Comparison of ENCODE assay signal across 8 mouse cellular contexts in the genomic region with DNA sequence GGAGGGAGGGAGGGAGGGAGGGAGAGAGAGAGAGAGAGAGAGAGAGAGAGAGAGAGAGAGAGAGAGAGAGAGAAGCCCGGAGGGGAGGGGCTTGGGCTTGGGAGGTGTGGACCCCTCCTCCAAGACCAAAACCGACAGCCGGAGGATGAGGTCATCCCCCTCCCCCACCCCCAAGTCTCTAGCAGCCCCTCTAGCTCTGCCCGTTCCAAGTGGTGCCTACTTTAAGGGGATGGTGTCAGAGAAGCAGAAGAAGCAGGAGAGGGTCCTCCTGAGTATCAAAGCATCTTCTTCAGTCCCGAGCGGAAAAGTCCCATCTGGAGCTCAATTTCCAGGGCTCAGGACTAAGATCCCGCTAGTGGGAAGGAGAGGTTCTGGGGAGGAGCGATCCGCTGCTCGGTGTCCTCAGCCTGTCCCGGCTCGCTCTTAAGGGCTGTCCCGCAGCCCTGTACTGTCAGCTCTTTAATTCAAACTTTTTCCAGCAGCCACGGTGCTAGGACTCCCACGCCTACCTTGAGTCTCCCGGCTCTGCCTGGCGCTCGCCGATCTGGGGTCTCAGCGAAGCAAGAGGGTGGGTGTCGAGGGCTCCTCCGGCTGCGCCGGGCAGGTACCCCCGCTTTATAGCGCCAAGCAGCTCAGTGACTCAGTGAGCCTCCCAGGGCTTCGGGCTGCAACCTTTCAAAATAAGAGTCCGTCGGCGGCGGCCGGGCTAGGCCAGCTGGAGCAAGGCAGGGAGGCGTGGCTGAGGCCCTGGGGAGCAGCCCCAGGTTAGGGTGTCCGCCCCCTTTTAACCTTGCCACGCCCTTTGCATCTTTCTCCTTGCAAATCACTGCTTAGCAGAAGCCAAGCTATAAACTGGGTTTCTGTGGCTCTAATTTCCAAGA.
DNase-seq lines count a peak whose midpoint lies in the region; ATAC-seq lines count a peak whose summit lies in the region.

No protein-coding gene starts in this region.

- peak overlapping the region; percentile 58 for H3K9ac ChIP-seq in hindbrain, embryonic 15.5 days

- H3K27me3 ChIP-seq in hindbrain, embryonic 15.5 days, result no peaks in the 10 kb centered on the region

- H3K4me2 ChIP-seq in hindbrain, embryonic 15.5 days, result peak overlapping the region; percentile 92

- no peaks in the 10 kb centered on the region for H3K79me2 ChIP-seq in macrophage (ENCODE audit: inconsistent target)

- peaks cover 10% of the 10 kb centered on the region for H3K4me1 ChIP-seq in hindbrain, embryonic 15.5 days (replicated peaks)

- ATAC-seq in activated CD4-positive, CD25-positive, alpha-beta regulatory T cell, adult 4 months, result peak; percentile 80
- peak; percentile 86 for ATAC-seq in hindbrain, embryonic 15.5 days (ENCODE audit: low FRiP score, low read depth)

- DNase-seq in cerebellum, postnatal 14 days, result peak; percentile 63 to 67
- DNase-seq in gastrocnemius, adult 18-20 months (ENCODE audit: low spot score), result peak; percentile 84
- peak; percentile 29 to 47 for DNase-seq in layer of hippocampus, postnatal 25 days (ENCODE audit: extremely low spot score in 1 of 2, low spot score in 1 of 2)
- DNase-seq in right cerebral cortex, postnatal 10 days (ENCODE audit: low spot score in 2 of 2), result peak; percentile 51 to 66
- peak; percentile 91 to 92 for DNase-seq in urinary bladder, postnatal 36 days (ENCODE audit: low spot score in 2 of 2)

- peak overlapping the region; percentile 70 for H3K27ac ChIP-seq in hindbrain, embryonic 15.5 days (replicated peaks)
- no peak overlapping the region for H3K27ac ChIP-seq in macrophage

- peak overlapping the region; percentile 59 for H3K4me3 ChIP-seq in hindbrain, embryonic 15.5 days
- H3K4me3 ChIP-seq in macrophage (ENCODE audit: inconsistent target), result peak overlapping the region; percentile 59

- no peaks in the 10 kb centered on the region for H3K36me3 ChIP-seq in hindbrain, embryonic 15.5 days
- H3K36me3 ChIP-seq in macrophage (ENCODE audit: inconsistent target), result no peaks in the 10 kb centered on the region

- under 1% methylated on average over 35 of the region's 35 CpGs for WGBS in hindbrain, embryonic 15.5 days
- 2% methylated on average over 31 of the region's 35 CpGs for WGBS in macrophage (ENCODE audit: missing documents)

- no peaks in the 10 kb centered on the region for H3K9me3 ChIP-seq in hindbrain, embryonic 15.5 days

Comparison
In these comparisons a context has a peak if more than half of its experiments do, and no peak if none do; other contexts are left out.
1. DNase-seq: peak in every context shown above with its lines; median percentile 92 in urinary bladder, postnatal 36 days; 84 in gastrocnemius, adult 18-20 months; 65 in cerebellum, postnatal 14 days; 58 in right cerebral cortex, postnatal 10 days; 38 in layer of hippocampus, postnatal 25 days.